Mouse (Mus musculus): ENCODE results near the gene Arfrp1. TPM values are rescaled to one million over a fixed set of nuclear protein-coding genes. Genes with fewer than 3 reads are reported as not detected.

The Arfrp1 gene
- polyA plus RNA-seq, 1 experiment from 2014 or later = 51.4 TPM

Other genes with a start within 250 kb of the Arfrp1 start
- 3.0 TPM in 2 replicates for gene Kcnq2, start 230.1 kb downstream of the Arfrp1 start, polyA plus RNA-seq (2014; fragmentation: Nextera tagmentation; extraction: Ambion mirVana)
- gene Eef1a2, start 208.4 kb downstream of the Arfrp1 start, polyA plus RNA-seq (2014; fragmentation: Nextera tagmentation; extraction: Ambion mirVana) = 0.23 and 0.28 TPM in 2 replicates
- gene Ppdpf, start 178.2 kb downstream of the Arfrp1 start, polyA plus RNA-seq (2014; fragmentation: Nextera tagmentation; extraction: Ambion mirVana) = 354 and 378 TPM in 2 replicates
- not detected in 2 replicates for gene Ptk6, start 162.6 kb downstream of the Arfrp1 start, polyA plus RNA-seq (2014; fragmentation: Nextera tagmentation; extraction: Ambion mirVana)
- gene Srms, start 152.2 kb downstream of the Arfrp1 start, polyA plus RNA-seq (2014; fragmentation: Nextera tagmentation; extraction: Ambion mirVana) = 0.15 TPM in 1 of 2 replicates, not detected in the other
- gene Fndc11, start 145.4 kb downstream of the Arfrp1 start, polyA plus RNA-seq (2014; fragmentation: Nextera tagmentation; extraction: Ambion mirVana) = 0.29 and 0.36 TPM in 2 replicates
- gene Helz2, start 123.4 kb downstream of the Arfrp1 start, polyA plus RNA-seq (2014; fragmentation: Nextera tagmentation; extraction: Ambion mirVana) = 1.5 and 1.9 TPM in 2 replicates
- gene Gmeb2, start 77.4 kb downstream of the Arfrp1 start, polyA plus RNA-seq (2014; fragmentation: Nextera tagmentation; extraction: Ambion mirVana) = 14.6 and 15.4 TPM in 2 replicates
- gene Stmn3, start 50.9 kb downstream of the Arfrp1 start, polyA plus RNA-seq (2014; fragmentation: Nextera tagmentation; extraction: Ambion mirVana) = 51.9 and 54.8 TPM in 2 replicates
- 48.3 and 57.3 TPM in 2 replicates for gene Rtel1, start 45.7 kb downstream of the Arfrp1 start, polyA plus RNA-seq (2014; fragmentation: Nextera tagmentation; extraction: Ambion mirVana)
- 32.1 and 37.3 TPM in 2 replicates for gene Zgpat, start 476 bp downstream of the Arfrp1 start, polyA plus RNA-seq (2014; fragmentation: Nextera tagmentation; extraction: Ambion mirVana)
- gene Lime1, start 14.7 kb upstream of the Arfrp1 start, polyA plus RNA-seq (2014; fragmentation: Nextera tagmentation; extraction: Ambion mirVana) = 18.3 and 20.8 TPM in 2 replicates
- gene Zbtb46, start 94.0 kb upstream of the Arfrp1 start, polyA plus RNA-seq (2014; fragmentation: Nextera tagmentation; extraction: Ambion mirVana) = 9.1 and 9.5 TPM in 2 replicates
- gene Abhd16b, start 127.8 kb upstream of the Arfrp1 start, polyA plus RNA-seq (2014; fragmentation: Nextera tagmentation; extraction: Ambion mirVana) = 0.27 and 0.38 TPM in 2 replicates
- gene Tpd52l2, start 131.7 kb upstream of the Arfrp1 start, polyA plus RNA-seq (2014; fragmentation: Nextera tagmentation; extraction: Ambion mirVana) = 175 and 178 TPM in 2 replicates
- 78.8 and 83.1 TPM in 2 replicates for gene Dnajc5, start 155.1 kb upstream of the Arfrp1 start, polyA plus RNA-seq (2014; fragmentation: Nextera tagmentation; extraction: Ambion mirVana)
- 56.3 and 56.8 TPM in 2 replicates for gene Uckl1, start 219.5 kb upstream of the Arfrp1 start, polyA plus RNA-seq (2014; fragmentation: Nextera tagmentation; extraction: Ambion mirVana)
- gene Prpf6, start 226.5 kb upstream of the Arfrp1 start, polyA plus RNA-seq (2014; fragmentation: Nextera tagmentation; extraction: Ambion mirVana) = 57.9 and 60.2 TPM in 2 replicates
- 50.6 and 51.6 TPM in 2 replicates for gene Zfp512b, start 227.4 kb upstream of the Arfrp1 start, polyA plus RNA-seq (2014; fragmentation: Nextera tagmentation; extraction: Ambion mirVana)
- gene Samd10, start 233.8 kb upstream of the Arfrp1 start, polyA plus RNA-seq (2014; fragmentation: Nextera tagmentation; extraction: Ambion mirVana) = 33.1 and 35.0 TPM in 2 replicates